Mouse (Mus musculus) thymus, adult 2 months (tissue): Measurements from ENCODE around the gene Cldn13. TPM values are rescaled to one million over a fixed set of nuclear protein-coding genes. Genes with fewer than 3 reads are reported as not detected.

Experiments
- DNase-seq: peaks from one replicate; pipeline ENCODE4 v3.0.0; 2021
- H3K27ac ChIP-seq: fragments of 200-500 bp; 2 replicates; pipeline ENCODE4 v1.5.1; 2012; ENCODE audit warnings: low read length, control low read depth; ENCODE audit not compliant: control insufficient read depth, insufficient read depth
- H3K27me3 ChIP-seq: fragments of 200-500 bp; 2 replicates; pipeline ENCODE4 v1.6.1; 2012; ENCODE audit warnings: mild to moderate bottlenecking, low read length, moderate library complexity, mixed read lengths; ENCODE audit not compliant: control insufficient read depth, insufficient read depth
- H3K36me3 ChIP-seq: fragments of 200-500 bp; 2 replicates; pipeline ENCODE4 v1.6.1; 2012; ENCODE audit warnings: mild to moderate bottlenecking, low read length, moderate library complexity; ENCODE audit not compliant: control insufficient read depth, insufficient read depth
- H3K4me1 ChIP-seq: fragments of 200-500 bp; replicated peaks from 2 replicates; pipeline ENCODE4 v1.6.1; 2012; ENCODE audit warnings: low read length; ENCODE audit not compliant: control insufficient read depth, insufficient read depth
- H3K4me3 ChIP-seq: fragments of 200-500 bp; 2 replicates; pipeline ENCODE4 v1.5.1; 2012; ENCODE audit warnings: mild to moderate bottlenecking, low read length, control low read depth, moderate library complexity; ENCODE audit not compliant: control insufficient read depth, insufficient read depth
- CTCF ChIP-seq: fragments of 200-500 bp; IDR thresholded peaks from 2 replicates; pipeline ENCODE4 v1.5.1; 2012; ENCODE audit warnings: mild to moderate bottlenecking, control low read depth, low read length, moderate library complexity, borderline replicate concordance; ENCODE audit not compliant: control insufficient read depth, poor library complexity, insufficient read depth; ENCODE audit errors: extremely low read depth
- POLR2A ChIP-seq: fragments of 200-500 bp; IDR thresholded peaks from 2 replicates; pipeline ENCODE4 v1.6.1; 2012; ENCODE audit warnings: mild to moderate bottlenecking, low read length, control low read depth, moderate library complexity; ENCODE audit not compliant: control insufficient read depth, poor library complexity, insufficient read depth; ENCODE audit errors: extremely low read depth
- WGBS: fragments of 180-500 bp; shearing (Covaris S2); methylation state at CpG from one replicate; pipeline ENCODE4 v1.1.7; 2018; 5-methylcytosine and 5-hydroxymethylcytosine counted together
- polyA plus RNA-seq: library from polyadenylated mRNA; depleted of rRNA; stranded (reverse); fragments of >200 nt; gene quantifications from 2 replicates; pipeline ENCODE4 v1.2.3, GENCODE M21; 2012

Cldn13 gene
- polyA plus RNA-seq, 1 experiment: 1.9 TPM

DNA sequence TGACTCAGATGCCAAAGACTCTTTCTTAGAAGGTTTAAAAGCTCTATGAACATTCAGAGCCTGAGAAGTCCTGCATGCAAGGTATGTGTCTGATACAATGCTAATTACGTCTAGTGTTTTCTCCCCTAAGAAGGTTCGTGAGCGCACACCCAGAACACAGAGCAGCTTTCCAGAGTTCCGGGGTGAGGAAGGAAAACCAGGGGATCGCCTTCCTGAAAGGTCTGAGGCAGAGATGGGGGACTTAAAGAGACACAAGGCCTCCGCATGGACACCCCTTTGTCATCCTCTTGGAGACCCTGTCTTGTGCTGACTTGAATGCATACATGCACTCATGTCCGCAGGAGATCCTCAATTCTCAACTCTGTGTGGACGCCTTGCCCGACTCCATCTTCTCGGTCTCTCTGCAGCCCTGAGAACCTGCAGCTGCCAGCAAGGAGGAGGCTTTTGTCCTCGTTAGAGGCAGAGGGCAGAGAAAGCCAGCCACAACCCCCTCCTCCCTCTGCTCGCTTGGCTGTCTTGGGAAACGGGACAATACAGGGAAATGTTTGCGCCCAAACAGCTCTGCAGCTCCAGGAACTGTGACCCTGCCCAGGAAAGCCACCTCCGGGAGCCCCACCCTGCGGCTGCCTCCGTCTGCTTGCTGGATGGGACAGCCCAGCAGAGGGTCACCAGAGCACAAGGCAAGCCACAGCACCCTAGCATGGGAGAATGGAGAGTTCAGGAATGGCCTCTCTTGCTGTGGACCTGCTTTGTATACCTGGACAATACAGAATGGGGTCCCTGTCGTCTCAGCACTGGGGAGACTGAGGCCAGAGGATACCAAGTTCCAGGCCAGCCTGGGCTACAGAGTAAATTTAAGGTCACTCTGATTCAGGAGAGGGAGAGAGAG, 27.6 kb downstream of the Cldn13 start:
- Histone ChIP-seq H3K27ac (no peak overlapping the region), H3K4me3 (no peak overlapping the region), H3K27me3 (no peaks in the 10 kb centered on the region), H3K4me1 (no peaks in the 10 kb centered on the region), H3K36me3 (no peaks in the 10 kb centered on the region)
- 53% methylated on average over 18 of the region's 18 CpGs for WGBS
- no peak for DNase-seq
- TF ChIP-seq POLR2A: no peak
- TF ChIP-seq CTCF: no peak

DNA sequence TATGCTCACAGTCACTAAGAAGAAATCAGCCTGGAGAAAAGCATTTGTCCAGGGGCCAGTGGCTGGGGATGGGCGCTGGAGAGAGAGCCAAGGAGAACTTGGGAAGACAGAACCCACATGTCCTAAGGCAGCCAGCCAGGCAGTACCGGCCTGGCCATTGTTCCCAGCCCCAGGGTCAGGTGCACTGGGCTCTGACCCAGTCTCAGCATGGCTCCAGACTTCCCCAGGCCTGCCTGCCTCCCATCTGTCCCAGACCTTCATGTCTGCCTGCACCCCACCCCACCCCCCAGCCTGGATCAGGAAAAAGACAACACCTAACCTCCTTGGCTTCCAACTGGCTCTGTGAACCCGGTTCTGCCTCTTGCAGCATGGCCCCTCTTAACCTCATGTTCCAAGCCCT, 32.2 kb downstream of the Cldn13 start:
- Histone ChIP-seq H3K4me1 (peaks cover 11% of the 10 kb centered on the region), H3K36me3 (no peaks in the 10 kb centered on the region), H3K27ac (no peak overlapping the region), H3K4me3 (no peak overlapping the region), H3K27me3 (no peaks in the 10 kb centered on the region)
- TF ChIP-seq CTCF (no peak), POLR2A (no peak)
- DNase-seq: no peak
- 77% methylated on average over 3 of the region's 3 CpGs for WGBS

DNA sequence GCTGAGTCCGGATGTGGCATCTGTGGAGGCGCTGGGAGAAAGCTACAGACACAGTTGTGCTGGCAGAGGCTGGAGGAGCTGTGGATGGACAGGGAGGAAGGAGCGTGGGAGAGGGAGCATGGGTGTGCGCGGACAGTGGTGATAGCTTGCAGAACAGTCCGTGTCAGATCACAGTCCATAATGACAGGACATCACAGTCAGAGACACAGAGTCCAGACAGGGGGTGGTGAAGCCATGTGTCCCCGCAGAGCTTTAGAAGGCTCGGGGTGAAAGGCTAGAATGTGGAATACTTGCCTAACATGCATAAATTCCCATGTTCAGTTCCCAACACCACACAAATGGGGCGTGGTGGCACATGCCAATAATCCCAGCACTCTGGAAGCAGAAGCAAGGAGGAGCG, 38.5 kb downstream of the Cldn13 start:
- Histone ChIP-seq H3K27ac (no peak overlapping the region), H3K4me3 (no peak overlapping the region), H3K36me3 (no peaks in the 10 kb centered on the region), H3K27me3 (no peaks in the 10 kb centered on the region), H3K4me1 (peaks cover 18% of the 10 kb centered on the region)
- 79% methylated on average over 10 of the region's 10 CpGs for WGBS
- TF ChIP-seq POLR2A: no peak
- TF ChIP-seq CTCF: no peak
- DNase-seq: no peak

DNA sequence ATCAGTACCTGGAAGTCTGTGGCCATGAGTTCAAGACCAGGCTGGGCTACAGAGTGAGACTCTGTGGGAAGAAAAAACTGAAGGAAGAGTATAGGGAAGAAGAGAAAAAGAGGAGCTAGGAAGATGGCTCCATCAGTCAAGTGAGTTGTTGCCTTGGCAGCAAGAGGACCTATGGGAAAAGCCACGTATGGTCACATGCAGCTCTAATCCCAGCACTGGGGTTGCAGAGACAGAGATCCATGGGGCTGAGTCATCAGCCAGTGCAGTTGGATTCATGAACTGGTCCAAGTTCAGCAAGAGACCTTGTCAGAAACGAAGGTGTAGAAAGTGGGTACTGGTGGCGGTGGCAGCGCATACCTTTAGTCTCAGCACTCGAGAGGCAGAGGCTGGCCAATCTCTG, 40.1 kb downstream of the Cldn13 start:
- 94% methylated on average over 5 of the region's 5 CpGs for WGBS
- no peak for TF ChIP-seq CTCF
- no peak for TF ChIP-seq POLR2A
- H3K36me3 ChIP-seq: no peaks in the 10 kb centered on the region
- H3K4me1 ChIP-seq: peaks cover 18% of the 10 kb centered on the region
- no peaks in the 10 kb centered on the region for H3K27me3 ChIP-seq
- no peak for DNase-seq
- H3K4me3 ChIP-seq: no peak overlapping the region
- H3K27ac ChIP-seq: no peak overlapping the region

DNA sequence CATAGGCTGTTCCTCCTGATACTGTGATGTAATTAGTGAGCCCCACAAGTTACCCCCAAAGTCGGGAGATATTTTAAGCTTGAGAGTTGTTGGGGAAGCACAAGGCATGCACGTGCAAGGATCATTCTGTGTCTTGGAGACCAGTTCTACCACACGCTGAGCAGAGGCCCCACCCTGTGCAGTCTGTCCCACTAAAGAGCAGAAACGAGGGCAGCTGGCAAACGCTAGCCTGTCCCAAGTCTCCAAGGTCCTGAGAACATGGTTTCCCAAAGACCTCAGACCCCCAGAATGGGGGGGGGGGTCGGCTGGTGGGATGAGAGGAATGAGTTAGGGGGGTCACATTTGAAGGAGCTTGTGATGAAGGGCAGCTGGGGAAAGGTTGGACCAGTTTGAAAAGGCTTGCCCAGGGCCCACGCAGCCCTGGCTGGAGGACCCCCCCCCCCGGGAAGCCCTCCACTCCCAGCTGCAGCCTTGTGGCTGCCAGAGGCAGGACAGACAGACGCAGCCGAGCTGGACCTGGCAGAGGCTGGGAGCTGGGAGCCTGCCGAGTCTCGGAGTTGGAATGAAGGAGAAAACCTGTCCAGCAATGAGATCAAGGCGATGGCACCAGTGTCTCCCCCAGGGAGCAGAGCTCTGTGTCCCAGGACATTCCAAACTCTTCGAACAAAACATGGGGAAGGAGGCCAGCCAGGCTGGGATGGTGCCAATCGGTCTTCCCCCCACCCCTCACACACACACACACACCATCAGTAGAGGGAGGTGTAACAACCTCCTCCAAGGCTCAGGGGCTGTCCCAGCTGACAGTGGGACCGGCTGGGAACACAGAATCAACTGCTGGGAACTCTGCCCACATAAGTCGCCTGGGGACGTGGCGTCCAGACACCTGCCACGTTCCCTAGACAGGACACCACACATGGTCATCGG, 41.1 kb downstream of the Cldn13 start:
- no peak overlapping the region for H3K27ac ChIP-seq
- WGBS: 78% methylated on average over 21 of the region's 21 CpGs
- H3K36me3 ChIP-seq: no peaks in the 10 kb centered on the region
- TF ChIP-seq POLR2A (no peak), CTCF (no peak)
- H3K4me3 ChIP-seq: no peak overlapping the region
- no peak for DNase-seq
- peaks cover 18% of the 10 kb centered on the region for H3K4me1 ChIP-seq
- H3K27me3 ChIP-seq: no peaks in the 10 kb centered on the region

DNA sequence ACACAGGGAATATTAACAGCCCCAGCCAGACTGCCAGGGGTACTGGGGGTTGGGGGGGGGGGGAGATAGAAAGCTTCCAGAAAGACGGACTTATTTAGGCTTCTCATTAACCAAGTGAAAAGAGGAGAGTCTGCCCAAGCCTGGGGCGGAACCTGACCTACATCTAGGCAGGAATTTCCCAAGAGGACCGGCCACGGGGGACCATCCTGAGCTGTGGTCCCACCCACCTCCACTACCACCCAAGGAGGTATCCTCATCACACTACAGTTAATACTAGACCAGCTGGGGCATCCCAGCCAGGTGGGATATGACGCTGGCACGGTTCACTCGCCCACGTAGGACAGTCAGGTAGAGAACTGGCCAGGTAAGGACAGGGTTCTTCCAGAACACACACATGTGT, 42.3 kb downstream of the Cldn13 start:
- Histone ChIP-seq H3K27me3 (no peaks in the 10 kb centered on the region), H3K27ac (no peak overlapping the region), H3K4me3 (no peak overlapping the region), H3K4me1 (peaks cover 7% of the 10 kb centered on the region), H3K36me3 (no peaks in the 10 kb centered on the region)
- WGBS: 95% methylated on average over 8 of the region's 8 CpGs
- DNase-seq: no peak
- no peak for TF ChIP-seq CTCF
- TF ChIP-seq POLR2A: no peak
